Mouse (Mus musculus) forebrain, embryonic 10.5 days (tissue): Measurements from ENCODE around the gene Foxo3. TPM values are rescaled to one million over a fixed set of nuclear protein-coding genes. Genes with fewer than 3 reads are reported as not detected.

Experiments used
- DNase-seq: peaks from one replicate; pipeline ENCODE4 v3.0.0-alpha.2; 2017; ENCODE audit warnings: low spot score; ENCODE audit errors: extremely low spot score
- H3K27ac ChIP-seq: fragments of 300-500 bp; sonication (generic); 2 replicates; pipeline ENCODE4 v1.5.1; 2016; ENCODE audit warnings: mild to moderate bottlenecking
- H3K27me3 ChIP-seq: fragments of 300-500 bp; sonication (generic); 2 replicates; pipeline ENCODE4 v1.6.1; 2016; ENCODE audit warnings: mild to moderate bottlenecking; ENCODE audit not compliant: poor library complexity, severe bottlenecking
- H3K36me3 ChIP-seq: fragments of 300-500 bp; sonication (generic); replicated peaks from 2 replicates; pipeline ENCODE4 v1.6.1; 2016; ENCODE audit warnings: mild to moderate bottlenecking, moderate library complexity
- H3K4me1 ChIP-seq: fragments of 300-500 bp; sonication (generic); 2 replicates; pipeline ENCODE4 v1.6.1; 2016
- H3K4me3 ChIP-seq: fragments of 300-500 bp; sonication (generic); 2 replicates; pipeline ENCODE4 v1.5.1; 2016; ENCODE audit warnings: mild to moderate bottlenecking, moderate library complexity
- H3K9me3 ChIP-seq: fragments of 300-500 bp; sonication (generic); 2 replicates; pipeline ENCODE4 v1.6.1; 2016; ENCODE audit warnings: mild to moderate bottlenecking, moderate library complexity
- WGBS: fragments of 180-500 bp; shearing (Covaris S2); methylation state at CpG from one replicate; pipeline ENCODE4 v1.1.7; 2016; 5-methylcytosine and 5-hydroxymethylcytosine counted together
- polyA plus RNA-seq: library from polyadenylated mRNA; unstranded; fragments of >200 nt; fragmentation: Nextera tagmentation; extraction: Ambion mirVana; gene quantifications from 2 replicates; pipeline ENCODE4 v1.2.1, GENCODE M21; 2016

The Foxo3 gene
- polyA plus RNA-seq, 1 experiment from 2014 or later: 2.3 TPM

DNA sequence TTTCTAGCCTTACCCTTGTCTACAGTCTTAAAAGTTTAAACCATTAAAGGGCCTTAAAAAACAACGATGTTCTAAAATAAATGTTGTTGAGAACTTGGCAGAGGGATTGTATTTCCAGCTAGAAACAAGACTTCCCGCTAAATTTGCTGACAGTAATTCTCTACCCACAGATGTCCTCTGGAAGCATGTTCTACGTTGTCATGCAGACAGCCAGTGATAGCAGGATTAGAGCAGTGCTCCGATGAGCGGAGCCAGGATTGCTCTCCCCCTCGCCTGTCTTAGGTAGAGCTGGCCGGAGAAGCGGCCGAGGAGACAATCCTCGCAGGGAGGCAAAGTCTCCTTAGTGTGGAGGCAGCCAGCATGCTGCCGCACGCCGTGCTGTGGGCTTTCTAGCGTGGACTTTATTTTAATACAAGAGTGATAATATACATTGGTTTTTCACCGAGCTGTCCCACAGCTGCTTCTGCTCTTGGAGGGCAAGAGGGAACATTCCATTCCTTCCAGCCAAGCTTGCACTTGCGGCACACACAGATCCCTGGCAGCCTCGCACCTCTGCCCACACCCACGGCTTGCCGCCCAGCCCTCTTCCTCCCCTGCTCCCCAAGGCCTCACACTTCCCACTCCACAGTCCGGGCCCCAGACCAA is 71.7 kb downstream of the Foxo3 start:
- WGBS: 92% methylated on average over 20 of the region's 20 CpGs
- peaks cover 14% of the 10 kb centered on the region for H3K4me1 ChIP-seq
- H3K36me3 ChIP-seq: no peaks in the 10 kb centered on the region
- no peak overlapping the region for H3K4me3 ChIP-seq
- H3K27me3 ChIP-seq: no peaks in the 10 kb centered on the region
- no peak for DNase-seq
- H3K9me3 ChIP-seq: peaks cover 8% of the 10 kb centered on the region; the same call in 1 of the 2 replicates
- H3K27ac ChIP-seq: no peak overlapping the region

DNA sequence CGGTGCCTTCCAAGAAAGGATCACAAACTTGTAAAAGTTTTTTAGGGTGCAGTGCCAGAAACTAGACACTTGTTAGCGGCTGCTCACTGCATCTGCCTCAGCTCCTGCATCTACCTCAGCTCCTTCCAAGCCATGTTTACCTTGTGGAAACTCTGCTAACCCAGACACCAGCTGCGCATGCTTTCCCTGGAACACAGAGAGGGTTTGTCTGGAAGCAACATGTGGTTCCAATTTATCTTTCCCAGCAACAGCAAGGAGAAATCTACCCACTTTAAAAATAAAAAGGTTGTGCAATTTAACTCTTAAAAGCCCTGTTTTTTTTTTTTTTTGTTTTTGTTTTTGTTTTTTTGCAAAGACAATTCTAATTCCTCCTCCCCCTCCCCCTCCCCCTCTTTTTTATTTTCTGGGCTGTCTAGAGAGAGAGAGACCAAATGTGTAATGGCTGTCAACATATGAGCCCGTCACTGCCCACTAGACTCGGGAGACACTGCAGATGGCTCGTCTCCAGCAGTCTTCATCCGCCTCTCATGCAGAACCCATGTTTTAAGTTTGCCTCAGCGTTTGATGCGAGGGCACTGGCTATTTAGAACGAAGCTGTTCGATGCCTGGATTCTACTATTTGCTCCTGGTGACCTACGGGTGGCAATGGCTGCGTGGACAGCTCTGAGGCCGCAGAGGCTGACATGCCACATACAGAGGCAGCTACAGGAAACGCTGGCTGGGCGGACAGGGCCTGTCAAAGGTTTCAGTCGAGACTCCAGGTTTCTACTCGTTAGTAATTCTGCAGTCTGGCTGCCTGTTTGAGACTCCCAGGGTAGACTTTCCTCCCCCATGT is 73.0 kb downstream of the Foxo3 start:
- WGBS: 70% methylated on average over 18 of the region's 18 CpGs
- no peaks in the 10 kb centered on the region for H3K36me3 ChIP-seq
- no peaks in the 10 kb centered on the region for H3K27me3 ChIP-seq
- H3K27ac ChIP-seq: peak overlapping the region; percentile 74
- no peak for DNase-seq
- peaks cover 11% of the 10 kb centered on the region for H3K4me1 ChIP-seq
- no peak overlapping the region for H3K4me3 ChIP-seq
- peaks cover 4% of the 10 kb centered on the region; the same call in 1 of the 2 replicates for H3K9me3 ChIP-seq

DNA sequence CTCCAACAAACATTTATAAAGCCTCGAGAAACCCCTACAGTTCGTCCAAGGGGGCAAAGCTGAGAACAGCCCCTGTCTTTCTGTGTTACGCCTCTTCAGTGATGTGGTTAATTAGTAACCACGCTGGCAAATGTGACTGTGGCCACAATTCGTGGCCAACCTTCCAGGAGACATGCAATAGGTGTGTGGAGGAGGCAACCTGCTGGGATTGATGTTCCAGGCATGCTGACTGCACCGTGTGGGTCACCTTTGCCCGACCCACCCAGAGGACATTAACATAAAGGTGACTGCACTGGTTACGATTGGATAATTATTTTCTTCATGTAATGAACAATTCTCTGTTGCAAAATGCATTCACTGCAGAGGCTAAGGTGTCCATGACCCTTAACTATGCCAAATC is 74.0 kb downstream of the Foxo3 start:
- H3K27ac ChIP-seq: peak overlapping the region; percentile 73; the same call in 1 of the 2 replicates
- peaks cover 3% of the 10 kb centered on the region for H3K36me3 ChIP-seq
- peaks cover 11% of the 10 kb centered on the region for H3K4me1 ChIP-seq
- H3K27me3 ChIP-seq: no peaks in the 10 kb centered on the region
- H3K9me3 ChIP-seq: peaks cover 1% of the 10 kb centered on the region
- H3K4me3 ChIP-seq: no peak overlapping the region
- DNase-seq: no peak
- WGBS: 87% methylated on average over 8 of the region's 8 CpGs

DNA sequence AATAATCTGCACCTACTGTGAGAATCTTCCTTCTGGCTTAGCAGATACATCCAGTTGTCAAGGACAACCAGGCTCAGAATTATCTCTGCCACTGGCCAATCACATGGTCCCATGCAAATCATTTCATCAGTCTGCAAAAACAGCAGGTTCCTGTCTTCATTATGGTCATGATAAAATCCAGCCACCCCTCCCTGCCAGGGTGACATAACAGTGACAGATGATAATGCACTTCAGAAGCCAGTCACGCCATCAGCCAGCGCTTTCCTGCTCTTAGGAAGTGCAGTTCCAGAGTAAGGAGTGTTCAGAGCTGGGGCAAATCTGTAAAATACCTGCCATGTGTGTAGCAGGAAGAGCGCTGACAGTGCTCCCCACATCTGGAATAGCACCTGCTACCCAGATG is 77.1 kb downstream of the Foxo3 start:
- 82% methylated on average over 3 of the region's 3 CpGs for WGBS
- H3K27me3 ChIP-seq: no peaks in the 10 kb centered on the region
- H3K9me3 ChIP-seq: peaks cover 10% of the 10 kb centered on the region

DNA sequence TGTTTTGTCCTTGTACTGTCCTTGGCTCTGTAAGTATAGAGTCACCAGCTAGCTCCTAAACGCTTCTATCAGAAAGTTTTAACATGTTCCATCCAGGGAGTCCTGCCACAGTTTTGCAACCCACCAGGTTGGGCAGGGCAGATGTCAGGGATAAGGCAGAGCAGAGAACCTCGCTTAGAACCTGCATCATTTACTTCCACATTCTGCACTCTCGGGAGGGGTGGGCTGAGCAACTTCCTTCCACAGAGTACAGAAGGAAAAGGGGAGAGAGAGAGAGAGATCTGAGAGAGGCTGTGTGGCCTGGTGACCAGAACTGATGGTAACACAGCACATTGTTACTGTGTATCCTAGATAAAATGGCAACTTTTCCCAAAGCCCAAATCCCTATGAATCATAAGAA is 77.9 kb downstream of the Foxo3 start:
- H3K4me1 ChIP-seq: peaks cover 26% of the 10 kb centered on the region
- DNase-seq: no peak
- 82% methylated on average over 3 of the region's 3 CpGs for WGBS
- no peak overlapping the region for H3K4me3 ChIP-seq
- H3K9me3 ChIP-seq: peaks cover 10% of the 10 kb centered on the region
- H3K27me3 ChIP-seq: no peaks in the 10 kb centered on the region
- H3K36me3 ChIP-seq: peaks cover 23% of the 10 kb centered on the region
- no peak overlapping the region for H3K27ac ChIP-seq

More for the DNA sequence above, 77.1 kb downstream of the Foxo3 start:
- peaks cover 23% of the 10 kb centered on the region for H3K36me3 ChIP-seq
- peaks cover 25% of the 10 kb centered on the region for H3K4me1 ChIP-seq
- no peak overlapping the region for H3K4me3 ChIP-seq
- no peak for DNase-seq
- H3K27ac ChIP-seq: no peak overlapping the region

DNA sequence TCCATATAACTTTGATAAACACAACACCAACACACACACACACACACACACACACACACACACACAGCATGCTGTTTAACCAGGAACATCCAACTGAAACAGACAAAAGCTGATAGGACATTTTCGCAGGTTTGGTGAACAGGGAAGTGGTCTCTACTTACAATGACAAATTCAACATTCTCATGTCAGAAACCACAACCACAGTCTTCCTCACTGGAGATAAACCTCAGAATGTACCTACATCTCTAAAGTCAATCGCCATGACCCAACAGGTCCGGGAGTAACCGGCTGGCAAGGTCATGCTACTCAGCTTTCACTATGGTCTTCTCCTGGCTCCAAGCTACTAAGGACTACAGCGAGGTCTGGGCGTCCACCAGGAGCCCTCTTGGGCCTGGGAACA is 81.8 kb downstream of the Foxo3 start:
- 91% methylated on average over 6 of the region's 6 CpGs for WGBS
- Histone ChIP-seq H3K9me3 (peaks cover 10% of the 10 kb centered on the region), H3K27ac (no peak overlapping the region), H3K36me3 (peaks cover 23% of the 10 kb centered on the region), H3K4me3 (no peak overlapping the region), H3K4me1 (peaks cover 46% of the 10 kb centered on the region), H3K27me3 (peaks cover 6% of the 10 kb centered on the region; the same call in 1 of the 2 replicates)
- DNase-seq: no peak

DNA sequence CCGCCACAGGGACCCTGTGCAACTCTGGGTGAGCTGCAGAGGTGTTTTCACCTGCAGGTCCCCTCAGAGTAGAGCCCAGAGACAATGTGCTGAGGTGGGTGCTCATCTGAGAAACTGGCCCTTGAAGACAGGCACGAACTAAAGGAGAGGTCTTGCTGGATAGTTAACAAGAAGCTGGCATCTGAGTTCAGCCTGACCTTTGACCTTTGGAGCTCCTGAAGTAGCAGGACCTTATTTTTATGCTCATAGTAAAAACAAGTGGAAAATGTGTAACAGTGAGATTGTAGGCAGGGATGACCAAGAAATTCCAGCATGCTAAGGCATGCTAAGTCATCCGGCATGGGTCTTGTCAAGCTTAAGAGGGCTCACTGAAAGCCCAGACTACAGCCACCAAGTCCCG is 82.6 kb downstream of the Foxo3 start:
- Histone ChIP-seq H3K36me3 (peaks cover 23% of the 10 kb centered on the region), H3K27me3 (peaks cover 6% of the 10 kb centered on the region), H3K9me3 (peaks cover 10% of the 10 kb centered on the region), H3K4me3 (no peak overlapping the region), H3K4me1 (peaks cover 54% of the 10 kb centered on the region), H3K27ac (no peak overlapping the region)
- DNase-seq: no peak
- 80% methylated on average over 4 of the region's 4 CpGs for WGBS

DNA sequence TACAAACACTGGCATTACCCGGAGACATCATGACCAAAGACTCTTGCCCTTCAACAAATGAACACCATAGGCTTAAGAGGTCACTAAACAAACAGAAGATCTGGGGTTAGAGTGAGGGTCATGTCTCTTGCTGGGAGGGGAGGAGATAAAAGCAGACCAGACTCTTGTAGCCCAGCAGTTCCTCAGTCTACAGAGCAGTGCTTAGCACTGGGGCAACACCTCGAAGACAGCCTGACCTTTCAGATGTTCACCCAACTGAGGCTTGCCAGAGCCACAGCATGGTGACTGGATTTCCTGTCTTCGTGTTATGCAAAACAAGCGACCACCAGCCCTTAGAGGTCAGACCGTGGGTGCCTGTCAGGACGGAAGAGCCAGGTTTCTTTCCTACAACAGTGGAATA is 83.6 kb downstream of the Foxo3 start:
- Histone ChIP-seq H3K4me1 (peaks cover 65% of the 10 kb centered on the region), H3K36me3 (peaks cover 23% of the 10 kb centered on the region), H3K27ac (no peak overlapping the region), H3K27me3 (peaks cover 6% of the 10 kb centered on the region), H3K9me3 (peaks cover 10% of the 10 kb centered on the region), H3K4me3 (no peak overlapping the region)
- no peak for DNase-seq
- 35% methylated on average over 6 of the region's 6 CpGs for WGBS

DNA sequence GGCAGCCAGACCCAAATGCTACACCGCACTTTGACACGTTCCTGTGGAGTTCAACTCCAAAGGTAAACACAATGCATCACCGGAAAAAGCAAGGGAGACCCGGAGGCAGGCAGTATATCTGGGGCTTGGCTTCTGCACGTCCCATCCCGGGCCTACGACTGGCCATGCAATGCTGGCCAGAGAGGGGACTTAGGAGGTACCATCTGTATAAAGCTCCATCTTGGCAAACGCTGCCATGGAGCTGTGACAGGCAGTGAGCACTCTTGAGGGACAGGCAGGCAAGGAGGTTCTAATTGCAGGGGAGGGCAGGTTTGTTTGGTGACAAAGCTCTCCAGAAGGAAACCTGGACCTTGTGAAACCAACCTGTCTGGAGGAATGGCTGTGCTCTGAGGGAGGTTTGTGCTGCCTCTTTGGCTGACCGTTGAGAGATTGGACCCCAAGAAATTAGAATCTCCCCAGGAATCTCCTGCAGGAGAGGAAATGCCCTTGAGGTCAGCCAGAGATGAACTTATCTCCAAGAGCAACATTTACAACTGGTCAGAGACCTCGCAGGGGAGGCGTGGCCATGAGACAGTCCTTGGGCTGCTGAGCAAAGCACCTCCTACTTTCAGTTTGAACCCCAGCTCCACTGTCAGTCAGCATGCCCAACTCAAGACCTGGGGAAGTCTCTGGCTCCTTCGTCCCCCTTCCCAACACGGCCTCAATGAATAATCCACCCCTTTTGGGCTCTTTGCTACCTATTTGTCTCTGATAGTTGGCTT is 86.7 kb downstream of the Foxo3 start:
- H3K27me3 ChIP-seq: peaks cover 6% of the 10 kb centered on the region

DNA sequence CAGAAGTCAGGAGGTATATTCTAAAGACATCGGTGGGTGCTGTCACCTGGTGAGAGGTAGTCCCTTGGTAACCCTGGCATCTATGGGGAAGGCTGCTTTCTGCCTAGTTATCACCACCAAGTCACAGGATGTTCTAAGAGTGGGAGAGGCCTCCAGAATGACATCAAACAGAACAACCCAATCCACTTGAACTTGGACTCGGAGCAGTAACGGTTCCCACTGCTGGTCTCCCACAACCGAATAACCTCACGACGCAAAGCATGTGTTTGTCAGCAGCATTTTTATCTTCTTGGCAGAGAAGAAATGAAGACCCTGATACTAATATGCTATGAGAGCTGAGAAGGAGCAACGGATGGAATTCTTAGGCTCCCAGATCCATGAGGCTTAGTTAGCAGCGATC is 87.5 kb downstream of the Foxo3 start:
- H3K27ac ChIP-seq: no peak overlapping the region
- WGBS: 92% methylated on average over 8 of the region's 8 CpGs
- peaks cover 13% of the 10 kb centered on the region for H3K36me3 ChIP-seq
- H3K4me3 ChIP-seq: no peak overlapping the region
- peaks cover 49% of the 10 kb centered on the region for H3K4me1 ChIP-seq
- DNase-seq: no peak
- peaks cover 6% of the 10 kb centered on the region for H3K27me3 ChIP-seq
- no peaks in the 10 kb centered on the region for H3K9me3 ChIP-seq

More for the DNA sequence above, 86.7 kb downstream of the Foxo3 start:
- Histone ChIP-seq H3K36me3 (peaks cover 7% of the 10 kb centered on the region), H3K4me1 (peaks cover 56% of the 10 kb centered on the region), H3K4me3 (no peak overlapping the region), H3K27ac (no peak overlapping the region), H3K9me3 (no peaks in the 10 kb centered on the region)
- WGBS: 85% methylated on average over 13 of the region's 13 CpGs
- DNase-seq: no peak

DNA sequence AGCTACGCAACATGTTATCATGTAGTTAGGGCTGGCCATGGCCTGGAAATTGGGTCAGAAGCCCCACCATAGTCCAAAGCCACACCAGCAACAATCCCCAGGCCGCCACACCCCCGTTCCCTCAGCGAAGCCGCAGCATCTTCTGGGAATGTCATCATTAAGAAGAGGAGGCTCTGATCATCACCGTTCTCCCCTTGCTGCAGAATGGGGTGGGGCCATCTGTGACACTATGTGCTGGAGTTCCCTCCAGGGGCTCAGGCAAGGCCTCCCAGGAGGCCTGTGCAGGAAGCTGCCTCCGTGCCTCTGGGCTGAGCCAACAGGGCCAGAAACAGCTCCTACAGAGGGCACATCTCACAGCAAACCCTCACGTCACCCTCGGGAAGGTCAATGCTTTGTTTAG is 88.5 kb downstream of the Foxo3 start:
- Histone ChIP-seq H3K27me3 (peaks cover 6% of the 10 kb centered on the region), H3K9me3 (no peaks in the 10 kb centered on the region), H3K36me3 (peaks cover 15% of the 10 kb centered on the region), H3K4me1 (peaks cover 39% of the 10 kb centered on the region), H3K27ac (peak overlapping the region; percentile 8; the same call in 1 of the 2 replicates), H3K4me3 (no peak overlapping the region)
- 78% methylated on average over 9 of the region's 9 CpGs for WGBS
- no peak for DNase-seq

DNA sequence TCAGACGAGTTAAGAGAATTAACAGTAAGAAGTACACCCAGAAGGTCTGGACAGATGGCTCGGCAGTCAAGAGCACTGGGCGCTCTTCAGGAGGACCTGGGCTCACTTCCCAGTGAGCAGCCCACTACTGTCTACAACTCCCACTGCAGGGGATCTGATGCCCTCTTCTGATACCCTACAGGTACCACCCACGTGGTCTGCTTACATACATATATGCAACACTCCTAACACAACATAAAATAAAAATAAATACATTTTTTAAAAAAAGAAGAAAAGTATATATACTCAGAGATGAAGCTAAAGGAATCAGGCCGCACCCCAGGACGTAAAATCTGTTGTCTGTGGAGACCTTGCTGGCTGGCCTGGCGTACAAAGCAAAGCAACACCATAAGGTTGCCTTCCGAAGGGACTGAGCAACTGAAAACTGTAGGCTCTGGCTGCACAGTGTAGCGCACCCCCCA is 89.6 kb downstream of the Foxo3 start:
- Histone ChIP-seq H3K36me3 (peaks cover 16% of the 10 kb centered on the region), H3K27ac (no peak overlapping the region)
- 90% methylated on average over 9 of the region's 9 CpGs for WGBS

More for the DNA sequence above, 89.6 kb downstream of the Foxo3 start:
- no peaks in the 10 kb centered on the region for H3K9me3 ChIP-seq
- H3K27me3 ChIP-seq: peaks cover 6% of the 10 kb centered on the region
- no peak overlapping the region for H3K4me3 ChIP-seq
- DNase-seq: no peak
- peaks cover 29% of the 10 kb centered on the region for H3K4me1 ChIP-seq
